Comparison of ENCODE assay signal across 9 mouse cellular contexts in genomic region chr19:20361917-20362577, GRCm38 (mm10). TPM values are rescaled to one million over a fixed set of nuclear protein-coding genes. Genes with fewer than 3 reads are reported as not detected.
DNase-seq lines count a peak whose midpoint lies in the region; ATAC-seq and TF ChIP-seq lines count a peak whose summit lies in the region.
"Had no signal": no experiment of that assay in that cellular context is flagged by ENCODE, and none has a peak within 500 bp of the region (broad histone marks: within the 10 kb centered on the region; RNA-seq: fewer than 3 reads in every experiment).

No protein-coding gene starts in this region.

- H3K36me3 ChIP-seq in liver, postnatal 0 days (replicated peaks; ENCODE audit: insufficient read depth, low read length), result no peaks in the 10 kb centered on the region
- no peaks in the 10 kb centered on the region for H3K36me3 ChIP-seq in liver, embryonic 11.5 days (ENCODE audit: control insufficient read depth, insufficient read depth, low read length)
- no peaks in the 10 kb centered on the region for H3K36me3 ChIP-seq in neural tube, embryonic 15.5 days
- H3K36me3 ChIP-seq: embryonic facial prominence, embryonic 15.5 days had no signal

- H3K4me1 ChIP-seq in liver, postnatal 0 days (ENCODE audit: insufficient read depth), result no peaks in the 10 kb centered on the region
- H3K4me1 ChIP-seq in liver, embryonic 11.5 days (replicated peaks; ENCODE audit: control insufficient read depth, insufficient read depth, low read length), result no peaks in the 10 kb centered on the region
- H3K4me1 ChIP-seq in neural tube, embryonic 15.5 days, result no peaks in the 10 kb centered on the region

- 45% methylated on average over 2 of the region's 2 CpGs for WGBS in liver, postnatal 0 days (ENCODE audit: insufficient replicate concordance)
- 46% methylated on average over 2 of the region's 2 CpGs for WGBS in liver, embryonic 11.5 days
- WGBS in neural tube, embryonic 15.5 days, result 49% methylated on average over 2 of the region's 2 CpGs

- no peak overlapping the region for H3K27ac ChIP-seq in liver, postnatal 0 days (ENCODE audit: low read depth)
- no peak overlapping the region for H3K27ac ChIP-seq in liver, embryonic 11.5 days (ENCODE audit: low read depth, low read length)
- no peak overlapping the region for H3K27ac ChIP-seq in neural tube, embryonic 15.5 days (replicated peaks)
- H3K27ac ChIP-seq: embryonic facial prominence, embryonic 15.5 days had no signal

- no peak overlapping the region for H3K4me2 ChIP-seq in liver, postnatal 0 days (ENCODE audit: low read depth, low read length)
- no peak overlapping the region for H3K4me2 ChIP-seq in liver, embryonic 11.5 days
- no peak overlapping the region for H3K4me2 ChIP-seq in neural tube, embryonic 15.5 days
- H3K4me2 ChIP-seq: embryonic facial prominence, embryonic 15.5 days had no signal

- H3K4me3 ChIP-seq in liver, postnatal 0 days (ENCODE audit: low read depth, low read length), result no peak overlapping the region
- no peak overlapping the region for H3K4me3 ChIP-seq in liver, embryonic 11.5 days (ENCODE audit: low read depth, low read length)
- no peak overlapping the region for H3K4me3 ChIP-seq in neural tube, embryonic 15.5 days (replicated peaks)
- H3K4me3 ChIP-seq: embryonic facial prominence, embryonic 15.5 days had no signal

- H3K9ac ChIP-seq in liver, postnatal 0 days (replicated peaks), result no peak overlapping the region
- H3K9ac ChIP-seq in liver, embryonic 11.5 days (ENCODE audit: low read depth, low read length), result no peak overlapping the region
- no peak overlapping the region for H3K9ac ChIP-seq in neural tube, embryonic 15.5 days (replicated peaks)
- H3K9ac ChIP-seq: embryonic facial prominence, embryonic 15.5 days had no signal

- no peak for TF ChIP-seq EP300 in liver, postnatal 0 days (IDR thresholded peaks at IDR 0.05; ENCODE audit: low read depth)

- H3K9me3 ChIP-seq in liver, postnatal 0 days (ENCODE audit: low read length), result no peaks in the 10 kb centered on the region
- no peaks in the 10 kb centered on the region for H3K9me3 ChIP-seq in liver, embryonic 11.5 days (ENCODE audit: control insufficient read depth, low read length)
- no peaks in the 10 kb centered on the region for H3K9me3 ChIP-seq in neural tube, embryonic 15.5 days (replicated peaks)
- H3K9me3 ChIP-seq: embryonic facial prominence, embryonic 15.5 days had no signal

- DNase-seq in liver, postnatal 0 days, result no peak
- no peak for DNase-seq in liver, embryonic 11.5 days (ENCODE audit: low spot score)
- DNase-seq in c-Kit-negative CD71-positive TER-119-positive erythroid progenitor cells, embryonic 14.5 days (ENCODE audit: low read depth, low spot score), result peak; percentile 13
- DNase-seq in induced T-regulatory cell, adult 2 months (ENCODE audit: low read depth), result peak; percentile 62
- DNase-seq in layer of hippocampus, adult 11-12 months (ENCODE audit: low spot score), result no peak
- no peak for DNase-seq in gastrocnemius, postnatal 10 days
- DNase-seq in adrenal gland, postnatal 25 days, result no peak

- H3K27me3 ChIP-seq in liver, postnatal 0 days (ENCODE audit: insufficient read depth, low read length), result no peaks in the 10 kb centered on the region
- no peaks in the 10 kb centered on the region for H3K27me3 ChIP-seq in liver, embryonic 11.5 days (replicated peaks; ENCODE audit: control insufficient read depth, insufficient read depth, low read length)
- 0 out of 2 replicates have a peak, but pooled peaks cover 3% of the 10 kb centered on the region for H3K27me3 ChIP-seq in neural tube, embryonic 15.5 days (replicated peaks)
- H3K27me3 ChIP-seq: embryonic facial prominence, embryonic 15.5 days had no signal

- no peak for ATAC-seq in liver, postnatal 0 days
- no peak; the same call in 1 of the 2 replicates for ATAC-seq in liver, embryonic 11.5 days (replicated peaks; ENCODE audit: low FRiP score)
- ATAC-seq in neural tube, embryonic 15.5 days (ENCODE audit: low FRiP score), result peak; percentile 57; the same call in 1 of the 2 replicates

- peak; percentile 73 for TF ChIP-seq CTCF in liver, postnatal 0 days (IDR thresholded peaks at IDR 0.05; ENCODE audit: low read depth)

RNA-seq across cellular contexts. Expression of gene Anxa1, which starts 28.7 kb away (rescaled TPM):
- polyA plus RNA-seq in liver, postnatal 0 days (2015; fragmentation: Nextera tagmentation; extraction: Ambion mirVana), result 152 and 153 TPM in 2 replicates
- 16.8 and 18.7 TPM in 2 replicates for polyA plus RNA-seq in liver, embryonic 11.5 days (2014; fragmentation: Nextera tagmentation; extraction: Ambion mirVana)
- polyA plus RNA-seq in neural tube, embryonic 15.5 days (2015; fragmentation: Nextera tagmentation; extraction: Ambion mirVana), result 8.5 and 23.8 TPM in 2 replicates
- 10 to 100 TPM; 23.3 to 35.1 TPM for total RNA-seq in gastrocnemius, postnatal 10 days (2021)
- 10.7 and 11.4 TPM in 2 replicates for total RNA-seq in adrenal gland, postnatal 25 days (2021)

Comparison
In these comparisons a context has a peak if more than half of its experiments do, and no peak if none do; other contexts are left out.
1. DNase-seq: peak in c-Kit-negative CD71-positive TER-119-positive erythroid progenitor cells, embryonic 14.5 days (single experiment) and induced T-regulatory cell, adult 2 months (single experiment); none in liver, postnatal 0 days (single experiment), liver, embryonic 11.5 days (single experiment), layer of hippocampus, adult 11-12 months (single experiment), gastrocnemius, postnatal 10 days (single experiment) and adrenal gland, postnatal 25 days (single experiment).